Mouse (Mus musculus) thymus, postnatal 10 days (tissue): ENCODE measurements around the gene Vmn1r21.
A peak's percentile ranks its signal among the peaks of the same experiment; 100 is the strongest.
"Not testable (repeated sequence)": the region's sequence is repeated elsewhere in the genome, so short reads cannot be mapped to it uniquely, and the experiment has no call there.

Experiments used
- DNase-seq, 2 experiments: peaks; one replicate each; pipeline ENCODE4 v3.0.0; 2021; ENCODE audit warnings: low spot score in 2 of 2

The Vmn1r21 gene

GRCm38 (mm10) chr6:57850286-57850685, at the start of gene Vmn1r21:
TSS of gene Vmn1r21 (minus strand) at chr6:57850343.
- DNase-seq, result no peak

GRCm38 (mm10) chr6:57859043-57860042, 9.2 kb upstream of the Vmn1r21 start:
- peak in 1 of 2 experiments; percentile 6 for DNase-seq

- not testable (repeated sequence) for DNase-seq
These were observed 1.0 kb upstream of the Vmn1r21 start for GRCm38 (mm10) chr6:57851177-57851576.

GRCm38 (mm10) chr6:57839693-57840408, 10.3 kb downstream of the Vmn1r21 start:
- DNase-seq, result no peak

- peak in 1 of 2 experiments; percentile 5 for DNase-seq
These were observed 24.9 kb downstream of the Vmn1r21 start for GRCm38 (mm10) chr6:57825259-57825715.

GRCm38 (mm10) chr6:57824422-57825258, 25.5 kb downstream of the Vmn1r21 start, which contains the start of gene Vopp1:
TSS of gene Vopp1 (minus strand) at chr6:57825159.
- DNase-seq, result peak; percentile 55 to 66

GRCm38 (mm10) chr6:57823461-57823860, 26.7 kb downstream of the Vmn1r21 start:
- DNase-seq, result no peak

- no peak for DNase-seq
These were observed 27.3 kb downstream of the Vmn1r21 start for GRCm38 (mm10) chr6:57822648-57823410.

- DNase-seq, result no peak
These were observed 35.7 kb downstream of the Vmn1r21 start for GRCm38 (mm10) chr6:57814436-57814940.

- DNase-seq, result no peak
These were observed 38.1 kb downstream of the Vmn1r21 start for GRCm38 (mm10) chr6:57811748-57812730.

- DNase-seq, result no peak
These were observed 44.7 kb downstream of the Vmn1r21 start for GRCm38 (mm10) chr6:57805218-57806069.

- DNase-seq, result no peak
These were observed 47.0 kb downstream of the Vmn1r21 start for GRCm38 (mm10) chr6:57803130-57803529.

GRCm38 (mm10) chr6:57798986-57799385, 51.2 kb downstream of the Vmn1r21 start:
- DNase-seq, result no peak

- no peak for DNase-seq
These were observed 53.2 kb downstream of the Vmn1r21 start for GRCm38 (mm10) chr6:57796853-57797423.

- DNase-seq, result no peak
These were observed 54.3 kb downstream of the Vmn1r21 start for GRCm38 (mm10) chr6:57795835-57796234.
